Mouse (Mus musculus) forebrain, embryonic 10.5 days (tissue): ENCODE measurements around the gene Gadl1. TPM values are rescaled to one million over a fixed set of nuclear protein-coding genes. Genes with fewer than 3 reads are reported as not detected.

ENCODE experiments used
- DNase-seq: peaks from one replicate; pipeline ENCODE4 v3.0.0-alpha.2; 2017; ENCODE audit warnings: low spot score; ENCODE audit errors: extremely low spot score
- H3K27ac ChIP-seq: fragments of 300-500 bp; sonication (generic); 2 replicates; pipeline ENCODE4 v1.5.1; 2016; ENCODE audit warnings: mild to moderate bottlenecking
- H3K27me3 ChIP-seq: fragments of 300-500 bp; sonication (generic); 2 replicates; pipeline ENCODE4 v1.6.1; 2016; ENCODE audit warnings: mild to moderate bottlenecking; ENCODE audit not compliant: poor library complexity, severe bottlenecking
- H3K36me3 ChIP-seq: fragments of 300-500 bp; sonication (generic); replicated peaks from 2 replicates; pipeline ENCODE4 v1.6.1; 2016; ENCODE audit warnings: mild to moderate bottlenecking, moderate library complexity
- H3K4me1 ChIP-seq: fragments of 300-500 bp; sonication (generic); 2 replicates; pipeline ENCODE4 v1.6.1; 2016
- H3K4me3 ChIP-seq: fragments of 300-500 bp; sonication (generic); 2 replicates; pipeline ENCODE4 v1.5.1; 2016; ENCODE audit warnings: mild to moderate bottlenecking, moderate library complexity
- H3K9me3 ChIP-seq: fragments of 300-500 bp; sonication (generic); 2 replicates; pipeline ENCODE4 v1.6.1; 2016; ENCODE audit warnings: mild to moderate bottlenecking, moderate library complexity
- WGBS: fragments of 180-500 bp; shearing (Covaris S2); methylation state at CpG from one replicate; pipeline ENCODE4 v1.1.7; 2016; 5-methylcytosine and 5-hydroxymethylcytosine counted together
- polyA plus RNA-seq: library from polyadenylated mRNA; unstranded; fragments of >200 nt; fragmentation: Nextera tagmentation; extraction: Ambion mirVana; gene quantifications from 2 replicates; pipeline ENCODE4 v1.2.1, GENCODE M21; 2016

The Gadl1 gene
- polyA plus RNA-seq, 1 experiment from 2014 or later = 0.26 TPM

DNA sequence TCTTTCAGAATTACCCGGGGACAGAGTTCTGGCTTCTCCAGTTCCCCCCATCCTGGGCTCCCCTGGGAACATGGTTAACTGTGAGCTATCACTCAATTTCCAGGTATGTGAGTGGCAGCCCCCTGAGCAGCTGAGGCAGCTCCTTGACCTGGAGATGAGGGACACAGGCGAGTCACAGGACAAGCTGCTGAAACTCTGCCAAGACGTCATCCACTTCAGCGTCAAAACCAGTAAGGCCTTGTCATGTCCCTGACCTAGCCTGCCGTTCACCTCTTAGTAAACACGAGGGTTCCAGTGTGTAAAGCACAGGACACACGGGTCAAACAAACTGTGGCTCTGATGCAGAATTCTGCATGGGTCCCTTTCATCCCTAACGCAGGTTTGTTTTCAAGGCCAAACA is 31.9 kb downstream of the Gadl1 start:
- no peaks in the 10 kb centered on the region for H3K36me3 ChIP-seq
- H3K4me3 ChIP-seq = no peak overlapping the region
- 87% methylated on average over 8 of the region's 8 CpGs for WGBS
- H3K27ac ChIP-seq = no peak overlapping the region
- no peak for DNase-seq
- H3K27me3 ChIP-seq = no peaks in the 10 kb centered on the region
- peaks cover 6% of the 10 kb centered on the region; the same call in 1 of the 2 replicates for H3K9me3 ChIP-seq
- peaks cover 22% of the 10 kb centered on the region for H3K4me1 ChIP-seq

GRCm38 (mm10) chr9:115942486-115942885 is 33.2 kb downstream of the Gadl1 start:
- H3K4me1 ChIP-seq = peaks cover 22% of the 10 kb centered on the region
- 54% methylated on average over 4 of the region's 4 CpGs for WGBS
- no peak for DNase-seq
- peaks cover 6% of the 10 kb centered on the region; the same call in 1 of the 2 replicates for H3K9me3 ChIP-seq
- 0 out of 2 replicates have a peak overlapping the region, but pooled peaks have one; percentile 66 for H3K27ac ChIP-seq
- H3K27me3 ChIP-seq = no peaks in the 10 kb centered on the region
- H3K36me3 ChIP-seq = no peaks in the 10 kb centered on the region
- H3K4me3 ChIP-seq = no peak overlapping the region

- H3K4me1 ChIP-seq = peaks cover 22% of the 10 kb centered on the region
- WGBS = 59% methylated on average over 7 of the region's 7 CpGs
- no peak overlapping the region for H3K4me3 ChIP-seq
- H3K27me3 ChIP-seq = no peaks in the 10 kb centered on the region
- no peaks in the 10 kb centered on the region for H3K36me3 ChIP-seq
- H3K9me3 ChIP-seq = peaks cover 4% of the 10 kb centered on the region; the same call in 1 of the 2 replicates
- H3K27ac ChIP-seq = peak overlapping the region; percentile 66
- no peak for DNase-seq
These were observed 33.7 kb downstream of the Gadl1 start for GRCm38 (mm10) chr9:115942989-115943388.

GRCm38 (mm10) chr9:115943577-115944320 is 34.5 kb downstream of the Gadl1 start:
- Histone ChIP-seq H3K9me3 (peaks cover 3% of the 10 kb centered on the region; the same call in 1 of the 2 replicates), H3K36me3 (no peaks in the 10 kb centered on the region), H3K4me1 (peaks cover 22% of the 10 kb centered on the region), H3K27ac (peak overlapping the region; percentile 66), H3K4me3 (no peak overlapping the region), H3K27me3 (no peaks in the 10 kb centered on the region)
- DNase-seq = no peak
- 85% methylated on average over 10 of the region's 10 CpGs for WGBS

DNA sequence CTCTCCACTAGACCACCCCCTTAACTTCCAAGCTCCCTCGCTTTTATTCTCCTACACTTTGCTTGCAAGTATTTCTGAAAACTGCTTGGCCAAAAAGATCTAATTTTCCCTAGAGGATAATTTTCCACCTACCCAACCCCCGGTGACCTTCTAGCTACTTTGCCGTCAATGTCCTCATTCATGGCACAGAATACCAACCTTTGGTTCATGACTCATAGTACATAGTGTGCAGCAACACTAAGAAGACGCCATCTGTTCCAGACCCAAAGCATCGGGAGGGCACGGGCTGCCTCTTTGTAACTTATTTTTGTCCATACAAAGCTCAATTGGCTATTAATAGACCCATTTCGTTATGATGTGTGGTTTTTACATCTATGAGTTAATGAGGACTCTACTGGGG is 55.8 kb downstream of the Gadl1 start:
- Histone ChIP-seq H3K4me3 (no peak overlapping the region), H3K36me3 (no peaks in the 10 kb centered on the region), H3K9me3 (no peaks in the 10 kb centered on the region), H3K27ac (no peak overlapping the region), H3K27me3 (no peaks in the 10 kb centered on the region), H3K4me1 (no peaks in the 10 kb centered on the region)
- 90% methylated on average over 7 of the region's 7 CpGs for WGBS
- no peak for DNase-seq

DNA sequence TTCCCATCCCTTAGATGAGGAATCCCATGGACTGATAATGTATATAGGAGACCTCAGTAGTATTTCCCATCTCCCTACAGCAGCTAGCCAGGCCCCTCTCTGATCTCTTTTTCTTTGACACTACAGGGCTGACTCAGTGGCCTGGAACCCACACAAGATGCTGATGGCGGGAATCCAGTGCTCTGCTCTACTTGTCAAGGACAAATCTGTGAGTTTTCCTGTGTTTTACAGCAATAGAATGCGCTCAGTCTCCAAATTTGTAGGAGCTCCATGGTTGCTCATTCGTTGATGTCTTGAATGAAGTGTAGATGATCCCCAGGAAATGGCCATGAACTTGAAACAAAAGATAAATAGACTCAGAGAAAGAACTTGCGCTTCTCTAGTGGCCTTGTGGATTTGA is 56.9 kb downstream of the Gadl1 start:
- DNase-seq = no peak
- no peak overlapping the region for H3K27ac ChIP-seq
- no peaks in the 10 kb centered on the region for H3K4me1 ChIP-seq
- no peaks in the 10 kb centered on the region for H3K36me3 ChIP-seq
- H3K27me3 ChIP-seq = no peaks in the 10 kb centered on the region
- 93% methylated on average over 4 of the region's 4 CpGs for WGBS
- no peaks in the 10 kb centered on the region for H3K9me3 ChIP-seq
- H3K4me3 ChIP-seq = no peak overlapping the region

- no peak for DNase-seq
- 88% methylated on average over 5 of the region's 5 CpGs for WGBS
- H3K4me3 ChIP-seq = no peak overlapping the region
- H3K36me3 ChIP-seq = no peaks in the 10 kb centered on the region
- no peaks in the 10 kb centered on the region for H3K4me1 ChIP-seq
- H3K9me3 ChIP-seq = no peaks in the 10 kb centered on the region
- no peak overlapping the region for H3K27ac ChIP-seq
- no peaks in the 10 kb centered on the region for H3K27me3 ChIP-seq
These were observed 57.5 kb downstream of the Gadl1 start for GRCm38 (mm10) chr9:115966746-115967145.

- Histone ChIP-seq H3K9me3 (no peaks in the 10 kb centered on the region), H3K4me3 (no peak overlapping the region), H3K36me3 (no peaks in the 10 kb centered on the region), H3K27me3 (no peaks in the 10 kb centered on the region), H3K27ac (no peak overlapping the region), H3K4me1 (no peaks in the 10 kb centered on the region)
- no peak for DNase-seq
- 91% methylated on average over 5 of the region's 5 CpGs for WGBS
These were observed 58.4 kb downstream of the Gadl1 start for GRCm38 (mm10) chr9:115967638-115968037.

GRCm38 (mm10) chr9:115976901-115977300 is 67.6 kb downstream of the Gadl1 start:
- no peak for DNase-seq
- no peak overlapping the region for H3K27ac ChIP-seq
- H3K4me3 ChIP-seq = no peak overlapping the region
- WGBS = 94% methylated on average over 6 of the region's 6 CpGs
- H3K27me3 ChIP-seq = no peaks in the 10 kb centered on the region
- H3K36me3 ChIP-seq = no peaks in the 10 kb centered on the region
- H3K4me1 ChIP-seq = peaks cover 6% of the 10 kb centered on the region; the same call in 1 of the 2 replicates
- H3K9me3 ChIP-seq = peaks cover 10% of the 10 kb centered on the region; the same call in 1 of the 2 replicates

DNA sequence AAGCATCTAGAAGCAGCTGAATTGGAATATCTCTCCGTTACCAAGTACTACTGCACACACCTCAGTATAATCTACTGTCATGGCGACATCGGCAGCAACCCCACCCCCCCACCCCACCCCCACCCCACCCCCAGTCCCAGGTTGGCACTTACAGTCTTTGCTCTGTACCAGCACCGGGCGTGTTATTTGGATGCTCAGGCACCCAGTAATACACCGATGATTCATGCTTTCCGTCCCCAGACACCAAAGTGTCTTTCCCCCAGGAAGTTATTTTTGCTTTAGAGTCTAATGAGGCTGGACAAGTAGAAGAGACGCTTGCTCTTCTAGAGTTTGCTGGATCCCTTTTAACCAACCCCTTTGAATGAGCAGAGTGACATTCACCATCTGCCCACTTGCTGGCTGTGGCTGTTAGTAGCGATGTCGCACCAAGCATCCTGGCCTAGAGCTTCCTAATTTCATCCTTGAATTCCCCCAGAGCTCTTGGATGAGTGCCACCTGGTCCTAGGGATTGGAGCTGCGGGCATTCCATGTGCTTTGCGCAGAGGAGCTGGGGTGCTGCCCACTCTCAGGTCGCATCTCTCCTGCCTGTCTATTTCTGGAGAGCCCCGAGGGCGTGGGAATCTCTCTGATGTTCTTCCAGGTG is 68.5 kb downstream of the Gadl1 start:
- Histone ChIP-seq H3K36me3 (no peaks in the 10 kb centered on the region), H3K9me3 (peaks cover 10% of the 10 kb centered on the region; the same call in 1 of the 2 replicates), H3K27me3 (no peaks in the 10 kb centered on the region), H3K27ac (no peak overlapping the region), H3K4me1 (peaks cover 6% of the 10 kb centered on the region; the same call in 1 of the 2 replicates), H3K4me3 (no peak overlapping the region)
- 94% methylated on average over 15 of the region's 15 CpGs for WGBS
- no peak for DNase-seq

DNA sequence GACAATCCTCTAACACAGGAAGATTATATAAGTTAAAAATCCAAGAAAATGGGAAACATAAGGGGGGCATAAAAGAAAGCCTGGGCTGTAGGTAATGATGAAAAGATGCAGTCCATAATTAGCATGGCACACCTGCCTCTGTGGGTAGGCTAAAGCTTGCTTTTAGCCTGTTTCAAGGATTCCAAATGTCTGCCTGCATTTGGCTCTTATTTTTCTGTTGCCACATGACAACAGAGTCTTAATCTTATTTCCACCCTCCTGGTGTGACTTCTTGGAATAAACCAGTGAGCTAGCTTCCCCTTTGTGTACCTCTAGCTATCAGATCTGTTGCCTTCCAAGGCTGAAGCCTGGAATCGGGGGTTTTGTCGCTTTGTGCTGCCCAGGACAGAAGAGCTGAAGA is 69.2 kb downstream of the Gadl1 start:
- peaks cover 10% of the 10 kb centered on the region; the same call in 1 of the 2 replicates for H3K9me3 ChIP-seq
- WGBS = 73% methylated on average over 2 of the region's 2 CpGs

DNA sequence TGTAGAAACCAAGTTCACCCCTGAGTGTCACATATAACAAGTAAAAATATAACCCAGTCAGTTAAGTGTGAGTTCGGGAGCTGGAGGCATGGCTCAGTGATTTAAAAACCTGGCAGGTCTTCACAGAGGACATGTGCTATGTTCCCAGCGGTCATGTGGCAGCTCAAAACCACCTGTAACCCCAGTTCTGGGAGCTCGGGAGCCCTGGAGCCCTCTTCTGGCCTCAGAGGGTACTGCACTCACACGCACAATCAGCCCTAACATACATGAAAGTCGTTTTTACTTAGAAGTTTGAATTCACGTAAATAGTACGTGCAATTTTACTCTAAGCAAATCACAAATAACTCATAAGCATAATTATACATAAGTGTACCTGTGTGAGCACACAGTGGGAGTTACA is 81.4 kb downstream of the Gadl1 start:
- Histone ChIP-seq H3K9me3 (no peaks in the 10 kb centered on the region), H3K4me1 (no peaks in the 10 kb centered on the region), H3K27me3 (no peaks in the 10 kb centered on the region), H3K4me3 (no peak overlapping the region), H3K27ac (no peak overlapping the region), H3K36me3 (no peaks in the 10 kb centered on the region)
- 92% methylated on average over 7 of the region's 7 CpGs for WGBS
- DNase-seq = no peak

More for the DNA sequence above, 69.2 kb downstream of the Gadl1 start:
- no peak for DNase-seq
- no peak overlapping the region for H3K4me3 ChIP-seq
- H3K4me1 ChIP-seq = peaks cover 6% of the 10 kb centered on the region; the same call in 1 of the 2 replicates
- no peak overlapping the region for H3K27ac ChIP-seq
- no peaks in the 10 kb centered on the region for H3K27me3 ChIP-seq
- no peaks in the 10 kb centered on the region for H3K36me3 ChIP-seq

DNA sequence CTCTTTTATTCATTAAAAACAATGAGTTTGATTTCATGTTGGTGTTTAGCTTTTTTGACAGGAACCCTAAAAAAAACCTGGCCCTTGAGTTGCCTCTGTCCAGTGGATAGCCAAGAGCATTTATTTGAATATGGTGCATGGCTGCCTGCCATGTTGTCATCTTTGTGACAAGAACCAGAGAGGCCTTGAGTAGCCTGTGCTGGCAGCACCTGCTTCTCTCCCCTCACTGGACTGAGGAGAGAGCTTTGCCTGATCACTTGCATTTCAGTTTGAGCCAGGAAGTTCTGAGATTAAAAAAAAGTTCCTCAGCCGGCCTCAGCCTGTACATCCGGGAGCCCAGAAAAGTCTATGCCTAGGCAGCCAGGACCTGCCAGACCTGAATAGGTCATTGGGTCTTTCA is 85.5 kb downstream of the Gadl1 start:
- no peak for DNase-seq
- WGBS = 92% methylated on average over 2 of the region's 2 CpGs
- no peak overlapping the region for H3K27ac ChIP-seq

More for the DNA sequence above, 85.5 kb downstream of the Gadl1 start:
- Histone ChIP-seq H3K36me3 (no peaks in the 10 kb centered on the region), H3K9me3 (no peaks in the 10 kb centered on the region), H3K4me1 (no peaks in the 10 kb centered on the region), H3K4me3 (no peak overlapping the region), H3K27me3 (no peaks in the 10 kb centered on the region)
